Mouse (Mus musculus) embryonic facial prominence, embryonic 11.5 days (tissue): ENCODE results near the gene Peli3. TPM values are rescaled to one million over a fixed set of nuclear protein-coding genes. Genes with fewer than 3 reads are reported as not detected.

Experiments used
- ATAC-seq: fragments of 200-750 bp; cut with Nextera tagmentation; replicated peaks from 2 replicates; pipeline ENCODE4 v1.8.0; 2017; ENCODE audit warnings: low read depth; ENCODE audit not compliant: insufficient number of reproducible peaks, low FRiP score, low TSS enrichment
- DNase-seq: peaks from one replicate; pipeline ENCODE4 v3.0.0-alpha.2; 2015; ENCODE audit warnings: low spot score
- H3K27ac ChIP-seq: fragments of 300-500 bp; sonication (generic); replicated peaks from 2 replicates; pipeline ENCODE4 v1.5.1; 2014; ENCODE audit warnings: mild to moderate bottlenecking, low read depth, low read length, control low read depth
- H3K27me3 ChIP-seq: fragments of 300-500 bp; sonication (generic); 2 replicates; pipeline ENCODE4 v1.6.1; 2014; ENCODE audit warnings: mild to moderate bottlenecking, low read length, moderate library complexity, mixed read lengths; ENCODE audit not compliant: control insufficient read depth, insufficient read depth
- H3K36me3 ChIP-seq: fragments of 300-500 bp; sonication (generic); replicated peaks from 2 replicates; pipeline ENCODE4 v1.6.1; 2014; ENCODE audit warnings: low read depth, mild to moderate bottlenecking, low read length, moderate library complexity, mixed read lengths; ENCODE audit not compliant: control insufficient read depth, insufficient read depth
- H3K4me1 ChIP-seq: fragments of 300-500 bp; sonication (generic); 2 replicates; pipeline ENCODE4 v1.6.1; 2014; ENCODE audit warnings: low read length, mixed read lengths; ENCODE audit not compliant: control insufficient read depth, insufficient read depth
- H3K4me2 ChIP-seq: fragments of 300-500 bp; sonication (generic); 2 replicates; pipeline ENCODE4 v1.6.1; 2014; ENCODE audit warnings: low read depth, mild to moderate bottlenecking, control low read depth, low read length, moderate library complexity
- H3K4me3 ChIP-seq: fragments of 300-500 bp; sonication (generic); 2 replicates; pipeline ENCODE4 v1.5.1; 2014; ENCODE audit warnings: low read depth, low read length, control low read depth
- H3K9ac ChIP-seq: fragments of 300-500 bp; sonication (generic); replicated peaks from 2 replicates; pipeline ENCODE4 v1.6.1; 2014; ENCODE audit warnings: mild to moderate bottlenecking, control low read depth, low read length
- H3K9me3 ChIP-seq: fragments of 300-500 bp; sonication (generic); replicated peaks from 2 replicates; pipeline ENCODE4 v1.6.1; 2016; ENCODE audit warnings: mild to moderate bottlenecking, low read length, inconsistent platforms, mixed read lengths; ENCODE audit not compliant: control insufficient read depth
- WGBS: fragments of 180-500 bp; shearing (Covaris S2); extraction: QIAGEN DNeasy Blood & Tissue Kit; methylation state at CpG from one replicate; pipeline ENCODE4 v1.1.7; 2014; 5-methylcytosine and 5-hydroxymethylcytosine counted together
- polyA plus RNA-seq: library from polyadenylated mRNA; unstranded; fragments of >200 nt; fragmentation: Nextera tagmentation; extraction: Ambion mirVana; gene quantifications from 2 replicates; pipeline ENCODE4 v1.2.1, GENCODE M21; 2014

Peli3 gene
- polyA plus RNA-seq, 1 experiment from 2014 or later, result 1.7 TPM

DNA sequence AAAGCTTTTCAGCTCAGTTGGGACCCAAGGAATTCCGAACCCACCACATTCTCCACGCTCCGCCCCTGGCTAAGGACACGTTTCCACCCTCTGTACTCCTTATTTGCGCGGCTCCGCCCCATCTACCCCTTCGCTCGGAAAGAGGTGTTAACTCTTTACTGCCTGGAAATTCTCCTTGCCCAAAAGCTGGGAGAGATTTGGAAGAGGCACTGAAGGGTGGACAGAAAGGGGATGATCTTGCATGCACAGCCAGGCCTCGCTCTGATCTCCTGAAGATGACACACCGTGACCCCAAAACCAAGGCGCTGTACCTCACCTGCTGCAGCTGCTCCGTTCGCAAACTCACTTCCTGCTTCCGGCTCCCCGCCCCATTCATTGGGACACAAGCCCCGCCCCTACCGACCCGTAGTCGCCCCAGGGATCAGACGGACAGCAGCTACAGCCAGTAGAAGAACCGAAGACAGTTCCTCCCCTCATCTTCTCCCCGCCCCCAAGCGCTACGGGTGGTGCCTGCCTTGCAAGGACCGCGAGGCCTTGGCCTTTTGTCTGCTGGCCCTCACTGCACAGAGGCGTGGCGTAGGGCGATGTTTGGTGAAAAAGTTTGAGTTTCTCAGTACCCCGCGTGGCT, 14.9 kb downstream of the Peli3 start, which contains the start of gene Dpp3:
Gene Dpp3, minus strand, starts transcription at position 384 of the 628 bp plus-strand sequence.
- Histone ChIP-seq H3K27me3 (no peaks in the 10 kb centered on the region), H3K27ac (no peak within 1 kb of the TSS), H3K4me3 (peak within 1 kb of the TSS; percentile 57), H3K9me3 (no peaks in the 10 kb centered on the region), H3K9ac (peak within 1 kb of the TSS; percentile 61), H3K36me3 (peaks cover 3% of the 10 kb centered on the region; the same call in 1 of the 2 replicates), H3K4me1 (no peaks in the 10 kb centered on the region), H3K4me2 (peak within 1 kb of the TSS; percentile 57)
- ATAC-seq (peak; percentile 95), DNase-seq (peak; percentile 99)
- under 1% methylated on average over 32 of the region's 32 CpGs for WGBS

DNA sequence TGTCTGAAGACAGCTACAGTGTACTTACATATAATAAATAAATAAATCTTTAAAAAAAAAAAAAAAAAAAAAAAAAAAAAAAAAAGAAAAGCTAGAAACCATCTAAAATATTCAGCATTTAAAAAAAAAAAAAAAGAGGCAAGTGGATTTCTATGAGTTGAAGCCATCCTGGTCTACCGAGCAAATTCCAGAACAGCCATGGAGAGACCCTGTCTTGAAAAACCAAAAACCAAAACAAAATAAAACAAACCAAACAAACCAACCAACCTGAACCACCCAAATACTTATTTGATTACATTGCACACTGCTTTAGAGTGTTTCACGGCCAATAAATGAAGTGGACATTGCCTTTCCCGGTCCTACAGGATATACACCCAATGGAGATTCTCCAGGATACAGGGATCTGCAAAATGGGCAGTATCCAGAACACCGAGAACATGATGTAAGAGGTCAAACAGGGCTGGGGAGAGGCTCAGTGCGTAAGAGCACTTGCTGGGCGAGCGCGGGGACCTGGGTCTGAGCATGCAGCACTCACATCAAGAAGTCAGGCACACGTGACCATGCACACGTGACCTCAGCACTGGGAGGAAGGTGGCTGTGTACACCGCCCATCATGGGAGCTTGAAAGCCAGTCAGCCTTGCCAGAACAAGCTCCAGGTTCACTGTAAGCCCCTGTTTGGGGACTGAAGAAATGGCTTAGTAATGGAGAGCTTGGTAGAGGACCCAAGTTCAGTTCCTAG, 17.6 kb downstream of the Peli3 start:
- Histone ChIP-seq H3K4me3 (no peak overlapping the region), H3K36me3 (peaks cover 3% of the 10 kb centered on the region; the same call in 1 of the 2 replicates), H3K4me1 (no peaks in the 10 kb centered on the region), H3K4me2 (no peak overlapping the region), H3K27ac (no peak overlapping the region), H3K9me3 (no peaks in the 10 kb centered on the region), H3K9ac (no peak overlapping the region), H3K27me3 (no peaks in the 10 kb centered on the region)
- DNase-seq (no peak), ATAC-seq (no peak)
- WGBS, result 95% methylated on average over 11 of the region's 11 CpGs

DNA sequence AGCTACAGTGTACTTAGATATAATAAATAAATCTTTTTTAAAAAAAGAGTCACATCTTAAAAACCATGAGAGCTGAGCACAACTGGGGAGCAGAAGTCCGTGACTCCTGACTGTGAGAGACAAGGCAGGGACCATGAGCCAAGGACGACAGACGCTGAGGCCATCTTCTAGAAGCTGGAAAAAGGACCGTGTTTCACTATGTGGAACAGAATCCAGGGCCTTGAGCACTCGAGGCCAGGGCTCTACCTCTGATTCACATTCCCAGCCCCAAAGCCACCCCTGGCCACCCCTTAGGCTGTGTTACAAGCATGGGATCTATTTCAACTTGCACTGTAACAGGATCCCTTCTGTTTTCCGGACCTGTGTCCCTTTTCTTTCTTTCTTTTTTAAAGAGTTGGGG, 23.3 kb downstream of the Peli3 start:
- no peak overlapping the region for H3K4me3 ChIP-seq
- no peak for ATAC-seq

DNA sequence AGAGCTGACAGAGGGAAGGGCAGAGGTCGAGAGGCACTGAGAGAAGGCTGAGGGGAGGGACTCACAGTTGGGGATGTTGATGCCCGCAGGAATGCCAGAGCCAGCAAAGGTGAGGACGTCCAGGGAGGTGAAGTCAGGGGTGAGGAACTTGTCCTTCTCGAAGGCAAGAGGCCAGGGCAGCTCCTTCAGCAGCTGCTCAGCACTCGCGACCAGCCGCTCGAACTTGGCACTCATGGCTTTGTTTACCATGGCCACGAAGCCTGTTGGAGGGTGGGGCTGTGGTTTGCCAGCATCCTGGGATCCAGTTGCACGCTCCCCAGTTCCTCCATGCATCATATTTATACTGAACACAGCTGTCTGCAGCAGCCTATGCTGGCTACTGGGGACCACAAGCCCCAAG, 26.1 kb downstream of the Peli3 start:
- peaks cover 16% of the 10 kb centered on the region; the same call in 1 of the 2 replicates for H3K36me3 ChIP-seq
- no peak overlapping the region for H3K4me3 ChIP-seq
- WGBS, result 80% methylated on average over 10 of the region's 10 CpGs
- ATAC-seq (no peak), DNase-seq (no peak)
- H3K4me2 ChIP-seq, result no peak overlapping the region
- no peaks in the 10 kb centered on the region for H3K27me3 ChIP-seq
- no peaks in the 10 kb centered on the region for H3K4me1 ChIP-seq
- H3K27ac ChIP-seq, result no peak overlapping the region
- H3K9me3 ChIP-seq, result no peaks in the 10 kb centered on the region
- no peak overlapping the region for H3K9ac ChIP-seq

More for the DNA sequence above, 23.3 kb downstream of the Peli3 start:
- Histone ChIP-seq H3K9me3 (no peaks in the 10 kb centered on the region), H3K9ac (no peak overlapping the region), H3K36me3 (peaks cover 7% of the 10 kb centered on the region; the same call in 1 of the 2 replicates), H3K4me1 (no peaks in the 10 kb centered on the region), H3K27ac (no peak overlapping the region), H3K27me3 (no peaks in the 10 kb centered on the region), H3K4me2 (no peak overlapping the region)
- no peak for DNase-seq
- 86% methylated on average over 6 of the region's 6 CpGs for WGBS

DNA sequence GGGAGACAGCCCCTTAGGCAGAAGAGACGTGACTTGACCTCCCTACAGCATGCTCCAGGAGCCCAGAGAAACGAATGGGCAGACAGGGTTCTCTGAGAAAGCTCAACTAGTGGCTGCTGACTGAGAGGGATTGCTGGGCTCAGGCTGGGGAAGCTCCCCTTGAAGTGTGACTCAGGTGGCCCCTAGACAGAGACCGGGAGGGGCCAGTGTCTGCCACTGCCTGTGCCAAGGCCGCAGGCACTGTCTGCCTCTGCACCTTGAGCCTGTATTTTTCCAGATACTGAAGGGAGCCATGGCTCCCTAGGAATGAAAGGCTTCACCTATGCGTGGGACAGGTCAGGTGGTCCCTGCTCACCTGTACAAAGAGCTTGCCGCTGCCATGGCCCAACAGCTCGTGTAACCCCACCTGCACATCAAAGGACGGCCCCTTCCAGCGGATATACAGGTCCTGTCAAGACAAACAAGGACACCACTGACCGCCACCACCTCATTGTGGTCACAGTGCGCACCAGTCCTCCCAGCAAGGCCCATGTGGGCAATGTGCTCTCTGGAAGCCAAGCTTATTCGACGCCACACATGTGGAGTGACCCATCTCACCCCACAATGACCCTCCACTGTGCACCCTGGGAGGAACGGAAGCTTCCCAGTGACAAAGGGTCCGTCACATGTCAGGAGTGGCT, 26.9 kb downstream of the Peli3 start:
- WGBS, result 92% methylated on average over 15 of the region's 15 CpGs
- no peaks in the 10 kb centered on the region for H3K9me3 ChIP-seq
- H3K4me3 ChIP-seq, result no peak overlapping the region
- no peak overlapping the region for H3K9ac ChIP-seq
- no peaks in the 10 kb centered on the region for H3K27me3 ChIP-seq
- ATAC-seq (no peak), DNase-seq (no peak)
- H3K36me3 ChIP-seq, result peaks cover 16% of the 10 kb centered on the region; the same call in 1 of the 2 replicates
- H3K4me1 ChIP-seq, result no peaks in the 10 kb centered on the region
- H3K27ac ChIP-seq, result no peak overlapping the region
- H3K4me2 ChIP-seq, result no peak overlapping the region

DNA sequence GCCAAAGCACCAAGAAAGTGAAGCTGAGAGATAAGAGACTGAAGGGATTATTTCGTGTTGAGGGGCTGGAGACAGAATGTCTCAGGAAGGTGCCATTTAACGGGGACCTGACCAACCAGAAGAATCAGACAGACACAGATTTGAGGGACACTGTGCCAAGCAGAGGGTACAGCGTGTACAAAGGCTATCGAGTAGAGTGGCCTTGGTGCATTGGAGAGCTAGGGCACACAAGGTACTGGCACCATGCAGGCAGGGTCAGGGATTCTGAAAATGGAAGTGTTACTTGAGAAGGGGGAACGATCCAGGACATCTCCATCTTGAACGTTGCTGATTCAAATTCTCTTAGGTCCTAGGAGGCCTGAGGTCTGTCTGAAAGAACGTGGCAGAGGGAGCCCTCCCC, 33.6 kb downstream of the Peli3 start:
- WGBS, result 89% methylated on average over 7 of the region's 7 CpGs
- Histone ChIP-seq H3K27ac (no peak overlapping the region), H3K4me1 (no peaks in the 10 kb centered on the region), H3K36me3 (peaks cover 18% of the 10 kb centered on the region; the same call in 1 of the 2 replicates), H3K4me3 (no peak overlapping the region), H3K27me3 (no peaks in the 10 kb centered on the region), H3K9me3 (no peaks in the 10 kb centered on the region), H3K9ac (no peak overlapping the region), H3K4me2 (no peak overlapping the region)
- DNase-seq (no peak), ATAC-seq (no peak)

DNA sequence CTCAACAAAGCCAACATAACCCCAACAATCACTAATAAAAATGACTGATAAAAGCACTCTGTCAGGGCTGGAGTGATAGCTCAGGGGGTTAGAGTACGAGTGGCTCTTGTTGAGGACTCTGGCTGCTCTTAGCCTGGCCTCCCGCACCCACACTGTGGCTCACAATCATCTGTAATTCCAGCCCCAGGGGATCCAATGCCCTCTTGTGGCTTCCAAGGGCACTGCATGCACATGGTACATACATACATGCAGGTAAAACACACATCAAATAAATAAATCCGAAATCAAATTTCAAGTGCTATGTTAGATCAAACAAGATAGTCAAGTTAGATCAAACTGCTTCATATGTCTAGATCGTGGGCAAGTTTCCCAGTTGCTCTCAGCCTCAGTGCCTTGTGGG, 34.8 kb downstream of the Peli3 start:
- DNase-seq, result peak; percentile 50

More for the DNA sequence above, 34.8 kb downstream of the Peli3 start:
- H3K36me3 ChIP-seq, result peaks cover 9% of the 10 kb centered on the region; the same call in 1 of the 2 replicates
- no peak for ATAC-seq
- H3K4me3 ChIP-seq, result no peak overlapping the region
- H3K27me3 ChIP-seq, result no peaks in the 10 kb centered on the region
- no peaks in the 10 kb centered on the region for H3K9me3 ChIP-seq
- H3K4me1 ChIP-seq, result no peaks in the 10 kb centered on the region
- no peak overlapping the region for H3K9ac ChIP-seq
- H3K4me2 ChIP-seq, result no peak overlapping the region
- H3K27ac ChIP-seq, result no peak overlapping the region
- 78% methylated on average over 4 of the region's 4 CpGs for WGBS
